Mouse (Mus musculus): Measurements from ENCODE around the gene Cbarp.

Gene Cbarp

DNA sequence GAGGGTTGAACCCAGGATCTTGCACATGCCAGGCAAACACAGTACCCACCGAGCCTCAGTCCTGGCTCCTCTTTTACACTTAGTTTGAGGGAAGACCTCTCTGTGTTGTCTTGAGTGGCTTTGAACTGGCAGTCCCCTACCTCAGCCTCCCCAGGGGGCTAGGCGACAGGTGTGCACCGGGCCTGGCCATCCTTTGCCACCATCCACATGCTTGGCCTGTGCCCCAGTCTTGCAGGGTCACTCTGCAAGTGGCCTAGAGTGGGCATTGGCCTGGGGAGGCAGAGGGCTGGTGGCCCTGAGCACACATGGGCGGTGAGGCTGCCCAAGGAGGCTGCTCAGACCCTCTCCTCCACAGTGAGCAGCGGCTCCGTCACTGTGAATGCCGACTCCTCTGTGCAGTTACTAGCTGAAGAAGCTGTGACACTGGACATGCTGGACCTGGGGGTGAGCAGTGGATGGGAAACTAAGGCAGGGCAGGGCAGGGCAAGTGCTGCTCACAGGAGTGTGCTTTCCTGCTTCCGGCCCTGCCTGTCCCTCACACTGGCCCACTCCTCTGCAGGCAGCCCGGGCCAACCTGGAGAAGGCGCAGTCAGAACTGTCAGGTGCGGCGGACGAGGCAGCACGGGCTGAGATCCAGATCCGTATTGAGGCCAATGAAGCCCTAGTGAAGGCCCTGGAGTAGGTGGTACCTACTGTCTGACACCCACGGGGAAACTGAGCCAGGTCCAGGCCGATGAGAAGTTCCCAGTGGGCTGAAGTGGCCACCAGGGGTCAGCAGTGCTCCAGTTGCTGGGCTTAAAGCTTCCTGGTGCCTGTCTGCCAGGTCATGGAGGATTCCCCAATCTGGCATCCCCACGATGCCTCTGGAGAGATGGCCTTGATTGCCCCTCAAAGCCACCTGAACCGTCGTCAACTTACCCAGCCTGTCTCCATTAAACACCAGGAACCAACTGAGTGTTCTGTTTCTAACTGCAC lies 4.5 kb upstream of the Cbarp start:
- peak; percentile 86 for DNase-seq (ENCODE audit: low read depth, low spot score)

DNA sequence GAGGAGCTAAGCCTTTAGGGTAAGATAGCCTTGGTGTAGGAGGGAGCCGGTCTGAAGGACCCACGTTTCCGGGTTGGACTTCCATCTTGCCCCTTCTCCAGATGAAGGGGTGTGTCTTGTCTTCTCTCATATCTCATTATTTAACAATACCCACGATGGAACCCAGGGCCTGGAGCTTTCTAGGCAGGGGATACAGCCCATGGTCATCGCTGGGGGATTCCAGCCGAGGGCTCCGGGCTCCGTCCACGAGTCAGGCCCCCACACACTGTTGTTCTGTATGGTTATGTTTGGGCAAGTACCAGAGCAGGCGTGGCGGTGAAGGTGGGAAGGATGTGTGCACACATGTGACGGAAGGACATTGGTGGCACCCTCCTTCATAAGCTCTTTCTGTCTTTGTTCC lies 3.5 kb upstream of the Cbarp start:
- no peak for DNase-seq (ENCODE audit: low read depth, low spot score)

DNA sequence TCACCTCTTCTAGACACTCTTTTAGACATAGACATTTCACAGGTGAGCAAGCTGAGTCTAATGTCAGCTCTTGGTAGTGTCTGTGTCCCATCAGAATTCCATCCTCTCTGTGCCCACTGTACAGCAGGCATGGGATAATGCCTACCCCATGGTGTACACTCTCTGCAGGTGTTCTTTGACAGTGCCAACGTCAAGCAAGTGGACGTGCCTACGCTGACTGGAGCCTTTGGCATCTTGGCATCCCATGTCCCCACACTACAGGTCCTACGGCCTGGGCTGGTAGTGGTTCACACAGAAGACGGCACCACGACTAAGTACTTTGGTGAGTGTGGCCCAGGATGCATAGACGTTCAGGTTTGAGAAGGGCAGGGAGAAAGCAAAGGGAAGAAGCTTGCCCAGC lies 3.0 kb upstream of the Cbarp start:
- DNase-seq (ENCODE audit: low read depth, low spot score): no peak

DNA sequence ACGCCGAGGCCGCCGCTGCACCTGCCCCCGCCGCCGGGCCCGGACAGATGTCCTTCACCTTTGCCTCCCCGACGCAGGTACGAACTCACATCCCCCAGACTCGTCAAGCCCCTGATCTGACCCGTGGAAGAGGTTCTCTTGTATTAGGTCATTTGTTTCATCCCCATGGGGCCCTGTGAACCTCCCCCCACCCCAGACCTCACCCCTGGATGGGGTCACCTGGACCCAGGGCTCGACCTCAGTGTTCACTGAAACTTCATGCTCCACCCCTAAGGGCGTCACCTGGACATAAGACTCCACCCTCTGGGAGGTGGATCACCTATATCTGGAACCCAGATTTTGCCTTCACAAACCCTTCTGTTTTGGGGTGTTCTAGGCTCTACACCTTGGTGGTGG lies 1.9 kb upstream of the Cbarp start:
- DNase-seq (ENCODE audit: low read depth, low spot score): no peak

DNA sequence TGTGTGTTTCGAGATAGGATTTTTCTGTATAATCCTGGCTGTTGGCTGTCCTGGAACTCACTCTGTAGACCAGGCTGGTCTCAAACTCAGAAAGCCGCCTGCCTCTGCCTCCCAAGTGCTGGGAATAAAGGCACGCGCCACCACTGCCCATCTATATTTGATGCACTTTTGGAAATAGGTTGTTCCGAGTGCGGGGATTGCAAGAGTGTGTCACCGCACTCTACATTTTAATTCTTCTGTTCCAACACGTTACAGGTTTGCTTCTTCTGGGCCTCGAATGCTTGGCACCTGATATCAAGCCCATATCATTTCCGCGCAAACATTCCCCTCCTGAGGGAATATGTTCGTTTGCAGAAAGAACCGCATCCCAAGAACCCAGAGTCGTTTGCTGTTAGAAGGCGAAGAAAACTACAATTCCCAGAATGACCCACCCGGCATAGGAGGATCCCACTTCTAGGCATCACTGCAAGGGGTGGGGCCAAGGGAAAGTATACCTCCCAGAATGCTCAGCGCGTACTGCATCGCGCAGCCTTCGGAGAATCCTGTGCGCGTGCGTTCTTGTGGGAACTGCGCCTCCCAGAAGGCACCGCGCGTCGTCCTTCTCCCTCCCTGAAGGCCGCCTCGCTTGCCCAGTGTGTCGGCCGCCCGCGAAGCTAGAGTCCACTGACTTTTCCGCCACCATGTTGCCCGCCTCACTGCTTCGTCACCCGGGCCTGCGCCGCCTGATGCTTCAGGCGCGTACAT lies 1.3 kb upstream of the Cbarp start:
- peak; percentile 96 for DNase-seq (ENCODE audit: low read depth, low spot score)

DNA sequence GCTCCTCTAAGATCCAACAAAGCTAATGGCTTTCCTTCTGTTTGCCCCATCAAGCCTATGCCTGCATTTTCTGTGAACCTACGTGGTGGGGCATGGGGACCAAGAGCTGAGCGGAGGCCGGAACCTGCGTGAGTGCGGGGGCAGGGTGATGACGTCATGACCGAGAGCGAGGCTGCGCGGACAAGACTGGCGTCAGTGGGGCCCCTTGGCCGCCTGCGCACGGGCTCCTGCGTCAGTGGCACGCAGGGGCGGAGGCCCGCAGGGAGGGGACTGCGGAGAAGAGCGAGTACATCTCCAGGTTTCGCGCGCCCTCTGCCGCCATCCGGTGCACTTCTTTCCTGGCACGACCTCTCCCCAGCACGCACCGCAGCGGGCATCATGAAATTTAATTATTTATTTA lies 608 bp upstream of the Cbarp start:
- peak; percentile 100 for DNase-seq (ENCODE audit: low read depth, low spot score)

DNA sequence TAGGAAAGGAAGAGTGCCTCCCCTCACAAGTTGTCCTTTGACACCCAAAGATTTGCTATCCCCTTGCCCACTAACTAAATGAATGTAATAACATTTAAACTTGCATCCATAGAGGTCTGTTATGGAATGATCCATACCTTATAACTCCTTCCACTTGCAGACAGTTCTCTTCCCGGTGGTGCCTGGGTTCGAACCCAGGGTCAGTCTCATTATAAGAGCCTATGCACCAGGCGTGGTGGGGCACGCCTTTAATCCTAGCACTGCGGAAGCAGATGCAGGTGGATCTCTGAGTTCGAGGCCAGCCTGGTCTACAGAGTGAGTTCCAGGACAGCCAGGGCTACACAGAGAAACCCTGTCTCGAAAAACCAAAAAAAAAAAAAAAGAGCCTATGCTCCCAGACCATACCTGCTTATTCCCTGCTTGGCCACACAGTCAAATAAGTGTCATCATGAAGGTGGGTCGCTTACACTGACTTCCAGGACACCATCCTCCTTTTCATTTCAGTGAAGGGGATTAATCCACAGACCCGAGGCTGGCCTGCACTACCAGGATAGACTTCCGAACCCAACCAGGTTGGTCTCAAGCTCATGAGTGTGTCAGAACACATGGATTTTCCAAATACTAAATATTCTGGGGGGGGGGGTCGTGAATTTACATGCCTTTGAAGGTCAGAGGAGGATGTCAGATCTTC lies 515 bp downstream of the Cbarp start:
- no peak for DNase-seq (ENCODE audit: low read depth, low spot score)

DNA sequence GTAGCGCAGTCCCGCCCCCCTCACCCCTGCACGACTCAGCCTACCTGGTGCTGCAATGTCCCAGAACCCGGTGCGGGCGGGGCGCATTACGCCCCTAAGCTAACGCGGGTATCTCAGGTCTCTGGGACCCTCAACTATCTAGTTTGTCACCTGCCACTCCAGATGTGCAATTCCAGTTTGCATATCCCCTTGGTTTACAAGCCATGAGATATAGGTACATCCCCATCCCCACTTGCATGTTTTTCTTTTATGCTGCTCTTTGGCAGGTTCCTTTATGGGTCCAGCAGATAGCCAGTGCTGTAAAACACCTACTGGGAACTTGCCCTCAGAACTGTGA lies 1.2 kb downstream of the Cbarp start:
- no peak for DNase-seq (ENCODE audit: low read depth, low spot score)

DNA sequence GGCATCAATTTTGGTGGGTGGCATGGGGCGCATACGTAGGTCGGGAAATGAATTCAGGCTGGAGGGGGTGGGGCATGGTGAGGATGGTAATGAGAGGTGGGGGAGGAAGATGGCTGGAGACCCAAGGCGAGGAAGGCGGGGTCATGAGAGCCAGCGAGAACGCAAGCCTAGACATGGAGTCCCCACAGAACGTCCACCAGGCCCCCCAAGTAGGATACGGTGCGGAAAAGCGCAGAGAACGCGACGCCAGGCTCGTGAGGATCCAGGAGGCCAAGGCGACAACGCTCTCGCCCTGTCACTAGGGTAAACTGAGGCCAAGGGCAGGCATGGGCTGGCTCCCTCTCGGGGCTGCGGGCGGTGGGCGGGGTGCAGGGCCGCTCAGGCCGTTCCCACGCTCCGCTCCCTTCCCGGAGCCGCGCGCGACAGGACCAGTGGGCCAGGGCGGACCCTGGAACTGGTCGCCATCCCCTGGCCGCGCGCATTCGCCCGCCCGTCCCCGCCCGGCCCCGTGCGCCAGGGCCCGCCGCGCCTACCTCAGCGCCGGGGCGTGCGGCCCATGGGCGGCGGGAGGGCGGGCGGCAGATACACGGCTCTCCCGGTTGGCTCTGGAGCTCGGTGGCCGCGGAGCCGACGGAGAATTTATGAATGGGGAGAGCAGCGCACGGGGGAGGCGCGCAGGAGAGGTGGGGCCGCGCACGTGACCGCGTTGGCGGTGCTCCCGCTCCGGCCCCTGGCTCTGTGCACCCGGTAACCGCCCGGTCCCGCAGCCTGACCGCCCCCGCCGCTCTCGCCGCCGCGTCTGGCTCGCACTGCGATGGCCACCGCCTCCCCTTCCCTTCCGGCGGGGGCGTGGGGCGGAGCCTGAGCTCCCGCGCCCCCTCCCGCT lies 1.8 kb downstream of the Cbarp start, which contains the start of gene Atp5d:
Gene Atp5d (plus strand): TSS at position 80 of the 886 bp plus-strand sequence.
- DNase-seq (ENCODE audit: low read depth, low spot score): peak; percentile 90

DNA sequence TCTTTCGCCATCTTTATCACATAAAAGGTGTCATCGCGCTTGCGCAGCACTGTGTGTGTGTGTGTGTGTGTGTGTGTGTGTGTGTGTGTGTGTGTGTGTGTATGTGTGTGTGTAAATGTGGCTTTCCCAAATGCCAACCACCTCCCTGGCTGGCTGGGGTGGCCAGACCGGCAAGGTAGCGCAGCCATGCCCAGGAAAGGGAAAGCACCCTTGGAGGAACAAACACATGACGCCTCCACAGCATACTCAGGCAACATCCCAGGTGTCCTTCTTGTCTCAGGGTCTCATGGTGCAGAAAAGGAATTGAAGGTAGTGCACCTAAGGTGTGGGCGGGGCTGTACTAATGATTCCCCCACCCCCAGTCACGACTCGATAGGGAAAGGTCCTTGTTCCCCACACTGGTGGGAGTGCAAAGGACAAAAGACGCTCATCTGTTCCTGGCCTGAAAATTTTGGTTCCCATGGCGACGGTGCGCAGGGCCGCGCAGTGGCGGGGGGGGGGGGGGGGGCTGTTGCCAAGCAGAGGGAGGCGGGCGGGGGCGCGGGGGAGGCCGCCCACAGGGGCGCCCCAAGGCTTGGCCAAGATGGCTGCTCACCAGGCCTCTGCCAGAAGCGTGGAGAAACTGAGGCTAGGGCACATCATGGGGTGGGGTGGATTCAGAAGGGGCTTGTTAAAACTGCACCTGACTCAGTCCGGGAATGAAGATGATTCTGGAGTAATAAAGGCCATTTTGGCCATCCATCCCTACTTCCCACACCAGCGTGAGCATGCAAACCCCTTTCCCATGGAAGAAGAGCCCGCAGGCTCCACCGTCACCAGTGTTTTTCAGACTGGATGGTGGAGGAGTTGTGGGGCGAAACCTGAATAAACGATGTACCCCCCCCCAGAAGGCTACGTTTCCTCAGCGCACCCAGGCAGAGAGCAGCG lies 2.7 kb downstream of the Cbarp start:
- DNase-seq (ENCODE audit: low read depth, low spot score): peak; percentile 80

DNA sequence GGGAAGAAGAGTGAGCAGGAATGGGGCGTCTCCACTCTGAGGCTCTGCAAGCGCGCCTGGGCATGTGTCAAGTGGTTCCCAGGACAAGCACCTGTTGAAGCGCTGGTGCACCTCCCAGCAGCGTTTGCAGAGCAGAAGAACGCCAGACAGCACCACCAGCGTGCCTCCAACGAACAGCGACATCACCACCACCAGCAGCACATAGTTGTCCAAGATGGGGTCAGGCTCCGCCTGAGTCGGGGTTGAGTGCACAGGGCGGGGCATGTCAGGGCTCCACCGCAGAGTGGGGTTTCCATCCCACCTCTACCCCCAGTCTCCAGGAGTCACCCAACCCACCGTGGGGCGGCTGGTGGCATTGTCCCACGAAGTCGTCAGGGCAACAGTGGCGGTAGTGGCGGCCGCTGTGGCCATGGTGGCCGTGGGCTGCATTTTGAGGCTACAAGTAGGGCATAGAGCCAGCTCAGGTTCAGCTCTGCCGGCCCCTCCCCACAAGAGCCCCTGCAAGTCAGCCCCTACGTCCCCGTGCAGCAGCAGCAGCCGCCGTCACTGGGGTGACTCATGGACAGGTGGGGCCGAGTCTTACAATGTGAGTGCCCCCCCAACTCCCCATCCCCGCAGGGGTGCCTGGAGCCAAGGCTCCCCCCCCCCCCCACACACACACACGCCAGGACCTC lies 3.5 kb downstream of the Cbarp start:
- peak; percentile 66 for DNase-seq (ENCODE audit: low read depth, low spot score)

DNA sequence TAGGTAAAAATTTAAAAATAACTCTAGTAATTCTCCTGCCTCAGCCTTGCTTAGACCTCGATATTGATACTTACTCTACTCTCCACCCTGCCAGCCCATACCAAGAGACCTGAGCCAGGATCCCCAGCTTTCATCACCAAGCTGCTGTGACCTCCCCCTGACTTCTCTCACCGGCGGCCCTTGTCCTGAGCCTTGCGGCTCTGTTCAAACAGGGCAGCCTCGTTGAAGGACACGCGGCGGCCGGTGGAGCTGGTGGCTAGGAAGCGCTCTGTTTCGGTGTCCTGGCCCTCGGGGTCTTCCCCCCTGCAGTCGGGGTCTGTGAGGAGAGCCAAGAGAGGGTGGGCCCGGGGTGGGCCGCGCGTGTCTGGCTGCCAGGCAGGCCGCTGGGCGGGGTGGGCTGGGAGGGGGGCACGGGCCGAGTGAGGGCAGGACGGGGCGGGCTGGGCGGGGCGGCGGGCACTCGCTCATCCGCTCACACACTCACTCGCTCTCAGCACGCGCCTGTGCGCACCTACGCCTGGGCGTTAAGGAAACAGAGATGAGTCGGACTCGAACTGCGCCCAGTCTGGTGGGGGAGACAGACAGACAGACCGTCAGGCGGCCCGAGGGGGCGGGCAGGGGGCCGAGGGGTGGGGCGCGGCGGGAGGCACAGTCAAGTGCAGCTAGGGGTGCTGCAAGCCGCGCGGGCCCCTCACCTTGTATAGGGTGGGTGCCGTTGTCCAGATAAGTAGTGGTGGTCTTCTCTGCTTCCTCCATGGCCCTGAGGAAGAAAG lies 4.3 kb downstream of the Cbarp start:
- DNase-seq (ENCODE audit: low read depth, low spot score): no peak

DNA sequence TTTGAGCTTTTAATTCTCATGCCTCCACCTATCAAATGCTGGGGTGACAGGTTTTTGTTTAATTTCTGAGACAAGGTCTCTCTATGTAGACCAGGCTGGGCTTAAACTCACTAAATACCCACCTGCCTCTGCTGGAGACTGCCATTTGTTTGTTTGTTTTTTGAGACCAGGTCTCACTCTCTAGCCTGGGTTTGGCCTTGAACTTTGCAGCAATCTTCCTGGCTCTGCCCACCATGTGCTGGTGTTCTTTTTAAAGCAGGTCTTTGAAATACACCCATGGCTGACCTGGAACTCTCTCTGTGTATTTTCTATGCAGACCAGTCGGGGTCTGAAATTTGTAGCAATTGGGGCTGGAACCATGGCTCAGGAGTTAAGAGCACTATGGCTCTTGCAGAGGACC lies 5.0 kb downstream of the Cbarp start:
- DNase-seq (ENCODE audit: low read depth, low spot score): no peak

DNA sequence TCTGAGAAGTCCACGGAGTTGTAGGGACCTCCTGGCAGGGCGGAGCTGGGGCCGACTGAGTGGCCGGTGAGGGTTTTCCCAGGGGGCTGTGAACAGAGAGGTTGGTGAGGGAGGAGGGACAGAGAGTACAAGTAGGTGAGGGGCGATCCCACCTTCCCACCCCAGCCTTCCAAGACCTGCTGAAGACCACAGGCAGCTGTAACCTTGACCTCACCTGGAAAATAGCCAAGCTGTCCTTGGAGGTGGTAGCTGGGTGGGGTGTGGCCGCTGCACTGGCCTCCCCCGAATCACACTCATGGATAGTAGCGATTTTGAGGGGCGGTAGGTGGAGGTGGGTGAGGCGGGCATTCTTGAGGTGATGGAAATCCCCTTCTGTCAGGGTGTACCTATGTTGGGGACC lies 5.5 kb downstream of the Cbarp start:
- DNase-seq (ENCODE audit: low read depth, low spot score): no peak

DNA sequence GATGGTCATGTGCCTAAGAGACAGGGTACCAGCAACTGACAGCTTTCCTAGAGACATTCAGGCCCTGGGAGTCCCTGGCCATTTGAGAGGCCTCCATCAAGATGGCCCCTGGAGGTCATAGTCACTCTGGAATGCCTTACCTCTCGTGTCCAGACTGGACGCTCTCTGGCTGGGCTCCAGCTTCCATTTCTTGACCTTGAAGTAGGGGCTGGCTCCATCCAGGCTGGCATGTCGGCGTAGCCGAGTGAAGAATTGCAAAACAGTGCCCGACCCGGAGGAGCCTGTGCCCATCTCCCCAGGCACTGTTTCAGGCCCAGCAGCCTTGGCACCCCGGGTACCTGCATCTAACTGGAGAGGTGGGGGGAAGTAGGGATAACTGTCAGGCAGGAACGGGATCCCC lies 6.2 kb downstream of the Cbarp start:
- DNase-seq (ENCODE audit: low read depth, low spot score): no peak

DNA sequence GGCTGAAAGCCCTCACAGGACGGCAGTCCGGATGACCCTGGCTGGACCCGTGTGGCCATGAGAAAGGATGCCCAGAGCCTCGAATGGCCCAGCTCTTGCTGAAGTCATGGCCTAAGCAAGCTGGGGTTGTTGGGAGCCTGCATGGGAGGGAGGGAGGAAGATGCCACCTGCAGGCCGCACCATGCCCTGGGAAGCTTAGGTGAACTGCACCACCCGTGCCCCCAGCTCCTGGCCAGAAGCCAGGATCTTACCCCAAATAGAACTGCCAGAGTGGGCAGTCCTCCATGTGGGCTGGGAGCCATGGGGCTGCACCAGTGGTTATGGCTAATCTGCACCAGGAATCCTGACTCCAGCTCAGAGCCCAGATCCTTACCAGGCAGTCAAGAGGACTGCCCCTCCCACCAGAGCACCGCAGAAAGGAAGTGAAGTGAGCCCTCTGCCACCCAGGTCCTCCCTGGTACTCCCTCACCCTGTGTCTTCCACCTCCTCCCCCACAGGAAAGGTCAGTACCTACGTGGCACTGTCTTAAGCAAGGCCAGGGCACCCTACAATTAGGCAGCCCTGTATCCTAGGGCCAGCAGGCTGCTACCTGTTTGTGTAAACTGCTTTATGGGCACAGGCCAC lies 7.3 kb downstream of the Cbarp start:
- DNase-seq (ENCODE audit: low read depth, low spot score): peak; percentile 48

DNA sequence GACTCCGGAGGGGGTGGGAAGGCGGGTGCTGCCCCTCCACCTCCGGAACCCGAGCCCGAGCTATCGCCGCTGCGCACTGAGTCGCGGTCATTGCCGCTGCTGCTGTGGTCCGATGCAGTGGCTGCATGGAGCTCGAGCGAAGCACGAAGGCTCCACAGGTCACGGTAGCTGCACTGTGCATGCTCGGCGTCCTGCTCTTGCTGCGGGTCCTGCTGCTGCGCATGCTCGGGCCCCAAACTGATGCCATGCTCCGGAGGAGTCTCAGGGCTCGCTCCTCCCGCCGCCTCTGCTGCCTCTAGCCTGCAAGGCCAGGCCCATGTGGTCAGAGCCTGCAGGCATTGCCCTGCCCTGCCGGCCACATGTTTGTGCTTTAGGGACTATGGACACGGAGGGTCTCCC lies 8.7 kb downstream of the Cbarp start:
- no peak for DNase-seq (ENCODE audit: low read depth, low spot score)

DNA sequence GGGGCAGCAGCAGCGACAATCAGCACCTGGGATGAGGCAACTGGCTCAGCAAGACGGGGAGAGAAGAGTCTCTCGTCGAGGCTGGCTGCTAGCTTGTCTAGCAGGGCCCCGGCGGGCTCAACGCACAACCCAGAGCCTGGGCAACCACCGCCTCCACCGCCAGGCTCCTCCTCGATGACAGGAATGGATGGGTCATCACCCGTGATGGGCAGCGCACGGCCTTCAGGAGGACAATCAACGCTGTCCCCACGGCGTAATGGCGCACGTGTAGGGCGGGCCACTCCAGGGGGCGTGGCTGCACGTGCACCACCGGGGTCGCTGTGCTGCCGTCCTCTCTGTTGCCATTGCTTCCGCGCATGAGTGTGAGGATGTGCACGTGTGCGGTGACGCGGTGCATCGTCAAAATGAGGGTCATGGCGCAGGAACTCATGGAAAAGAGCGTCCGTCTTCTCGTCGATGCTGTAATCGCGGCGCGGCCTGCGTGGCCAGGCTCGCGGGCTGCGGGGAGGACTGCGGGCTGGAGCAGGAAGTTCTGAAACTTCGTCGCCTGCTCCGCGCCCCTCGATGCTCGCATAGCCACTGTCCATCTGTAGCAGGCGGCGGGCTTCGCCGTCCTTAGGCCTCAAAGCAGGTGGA lies 9.2 kb downstream of the Cbarp start:
- DNase-seq (ENCODE audit: low read depth, low spot score): no peak
